In the genomic region with DNA sequence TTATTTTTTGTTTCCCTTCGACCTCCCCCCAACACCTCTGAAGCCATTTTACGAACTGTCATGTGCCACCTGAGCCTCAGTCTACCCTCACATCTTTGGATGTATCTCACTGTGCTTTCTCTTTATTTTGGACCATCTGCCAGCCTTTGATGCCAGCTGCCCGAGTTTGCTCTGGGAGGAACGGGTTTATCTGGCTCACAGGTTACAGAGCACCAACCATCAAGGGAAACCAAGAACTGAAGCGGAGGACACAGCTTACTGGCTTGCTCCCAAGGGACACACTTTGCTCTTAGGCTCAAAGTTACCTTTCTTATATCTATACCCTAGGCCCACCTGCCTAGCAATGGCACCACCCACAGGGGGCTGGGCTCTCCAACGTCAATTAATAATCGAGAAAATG, we compare ENCODE assay signal across 41 mouse cellular contexts. TPM values are rescaled to one million over a fixed set of nuclear protein-coding genes. Genes with fewer than 3 reads are reported as not detected.
"Had no signal": no experiment of that assay in that cellular context is flagged by ENCODE, and none has a peak within 500 bp of the region (broad histone marks: within the 10 kb centered on the region; RNA-seq: fewer than 3 reads in every experiment).

No protein-coding gene starts in this region.

- H3K4me2 ChIP-seq: heart, embryonic 11.5 days; heart, embryonic 13.5 days; heart, embryonic 15.5 days; hindbrain, embryonic 12.5 days; hindbrain, embryonic 15.5 days; intestine, embryonic 15.5 days; kidney, embryonic 15.5 days; limb, embryonic 13.5 days; limb, embryonic 15.5 days; liver, embryonic 12.5 days had no signal

- H3K9me3 ChIP-seq: heart, embryonic 13.5 days; heart, embryonic 15.5 days; hindbrain, embryonic 10.5 days; hindbrain, embryonic 12.5 days; hindbrain, embryonic 15.5 days; intestine, embryonic 15.5 days; kidney, embryonic 15.5 days; limb, embryonic 13.5 days; limb, embryonic 15.5 days; liver, embryonic 12.5 days had no signal

- ATAC-seq: inflammation-experienced regulatory T-cells, adult 6 months; intestine, embryonic 15.5 days; liver, embryonic 12.5 days had no signal

- DNase-seq: gastrocnemius, adult 2 months; gastrocnemius, postnatal 10 days; gastrocnemius, postnatal 25 days; heart, adult 2 months; heart, postnatal 4 days; kidney, adult 11 months; kidney, adult 2 months; kidney, adult 9 months; kidney, postnatal 14 days; kidney, postnatal 36 days; layer of hippocampus, adult 9-11 months; layer of hippocampus, postnatal 36 days had no signal

- H3K4me3 ChIP-seq: gastrocnemius, adult 2 months; heart, adult 2 months; heart, embryonic 13.5 days; heart, embryonic 15.5 days; hindbrain, embryonic 10.5 days; hindbrain, embryonic 12.5 days; hindbrain, embryonic 15.5 days; intestine, embryonic 15.5 days; kidney, embryonic 15.5 days; limb, embryonic 13.5 days; limb, embryonic 15.5 days; liver, embryonic 12.5 days had no signal

- H3K27me3 ChIP-seq: heart, embryonic 15.5 days; hindbrain, embryonic 12.5 days; hindbrain, embryonic 15.5 days; intestine, embryonic 15.5 days; kidney, embryonic 15.5 days; limb, embryonic 15.5 days had no signal

- H3K27ac ChIP-seq: gastrocnemius, adult 2 months; heart, adult 2 months; heart, embryonic 13.5 days; heart, embryonic 15.5 days; hindbrain, embryonic 10.5 days; hindbrain, embryonic 12.5 days; hindbrain, embryonic 15.5 days; intestine, embryonic 15.5 days; kidney, embryonic 15.5 days; kidney, postnatal 0 days; limb, embryonic 13.5 days; limb, embryonic 15.5 days; liver, embryonic 12.5 days; liver, embryonic 14.5 days had no signal

- H3K4me1 ChIP-seq: heart, embryonic 15.5 days; hindbrain, embryonic 15.5 days; intestine, embryonic 15.5 days; kidney, embryonic 15.5 days; limb, embryonic 13.5 days; limb, embryonic 15.5 days; liver, embryonic 12.5 days had no signal

- H3K9ac ChIP-seq: heart, embryonic 13.5 days; heart, embryonic 15.5 days; hindbrain, embryonic 12.5 days; hindbrain, embryonic 15.5 days; intestine, embryonic 15.5 days; kidney, embryonic 15.5 days; limb, embryonic 13.5 days; limb, embryonic 15.5 days; liver, embryonic 12.5 days; liver, embryonic 14.5 days had no signal

RNA-seq across cellular contexts. Expression of a gene that starts 34.3 kb away (rescaled TPM):
- total RNA-seq: gastrocnemius, adult 2 months; gastrocnemius, postnatal 10 days; gastrocnemius, postnatal 25 days; gastrocnemius, postnatal 4 days; granulocyte monocyte progenitor cell, adult 5-6 weeks; heart, adult 2 months; heart, postnatal 25 days; heart, postnatal 4 days; layer of hippocampus, adult 18-20 months; layer of hippocampus, adult 8-10 months; layer of hippocampus, postnatal 14 days; layer of hippocampus, postnatal 36 days; left cerebral cortex, adult 18-20 months; left cerebral cortex, adult 8-10 months; left cerebral cortex, postnatal 10 days; left cerebral cortex, postnatal 36 days; liver, adult 2 months had no signal
- polyA plus RNA-seq: heart, adult 2 months; heart, embryonic 11.5 days; heart, embryonic 13.5 days; heart, embryonic 15.5 days; heart, postnatal 0 days; hindbrain, embryonic 10.5 days; hindbrain, embryonic 12.5 days; hindbrain, embryonic 15.5 days; inflammation-experienced regulatory T-cells, adult 6 months; intestine, embryonic 15.5 days; kidney, adult 2 months; kidney, embryonic 15.5 days; kidney, postnatal 0 days; large intestine, adult 2 months; limb, embryonic 11.5 days; limb, embryonic 13.5 days; limb, embryonic 15.5 days; liver, adult 2 months; liver, embryonic 12.5 days; liver, embryonic 14.5 days; liver, embryonic 16.5 days had no signal
